Mouse (Mus musculus): ENCODE results near the gene Pygo2. TPM values are rescaled to one million over a fixed set of nuclear protein-coding genes. Genes with fewer than 3 reads are reported as not detected.
A peak's percentile ranks its signal among the peaks of the same experiment; 100 is the strongest.

The Pygo2 gene
- total and polyA plus RNA-seq, 3 experiments: 31.8 to 166 (median 44.5) TPM

GRCm38 (mm10) chr3:89456726-89457665 lies 27.0 kb downstream of the Pygo2 start:
- DNase-seq: peak; percentile 71

- DNase-seq: peak; percentile 48
These were observed 28.5 kb downstream of the Pygo2 start for GRCm38 (mm10) chr3:89458372-89458964.

GRCm38 (mm10) chr3:89458965-89459807 lies 29.2 kb downstream of the Pygo2 start:
- peak; percentile 92 for DNase-seq

GRCm38 (mm10) chr3:89468268-89468667 lies 38.3 kb downstream of the Pygo2 start:
- no peak for DNase-seq

GRCm38 (mm10) chr3:89472280-89472679 lies 42.3 kb downstream of the Pygo2 start:
- DNase-seq: no peak

- no peak for DNase-seq
These were observed 43.8 kb downstream of the Pygo2 start for GRCm38 (mm10) chr3:89473838-89474237.

- DNase-seq: no peak
These were observed 49.0 kb downstream of the Pygo2 start for GRCm38 (mm10) chr3:89479055-89479454.

- no peak for DNase-seq
These were observed 51.5 kb downstream of the Pygo2 start for GRCm38 (mm10) chr3:89481488-89481887.

GRCm38 (mm10) chr3:89482249-89482648 lies 52.2 kb downstream of the Pygo2 start:
- peak; percentile 15 for DNase-seq

Other genes with a start within 250 kb of the Pygo2 start
- 10 to 100 TPM; 15.2 to 16.3 TPM for gene Fam189b, start 247.1 kb upstream of the Pygo2 start, total RNA-seq (2021)
- 80.2 and 84.4 TPM in 2 replicates for gene Fam189b, start 247.1 kb upstream of the Pygo2 start, polyA plus RNA-seq (2012; rRNA removed)
- gene Gba, start 227.3 kb upstream of the Pygo2 start, total RNA-seq (2021): 10 to 100 TPM; 74.4 to 74.6 TPM
- 40.2 and 43.9 TPM in 2 replicates for gene Gba, start 227.3 kb upstream of the Pygo2 start, polyA plus RNA-seq (2012; rRNA removed)
- 10 to 100 TPM in 1 of 2 experiments, 1 to 10 TPM in 1; 8.9 to 10.1 TPM for gene Thbs3, start 215.0 kb upstream of the Pygo2 start, total RNA-seq (2021)
- gene Thbs3, start 215.0 kb upstream of the Pygo2 start, polyA plus RNA-seq (2012; rRNA removed): 10.1 and 10.2 TPM in 2 replicates
- gene Mtx1, start 203.1 kb upstream of the Pygo2 start, total RNA-seq (2021): 100 to 1,000 TPM; 150 to 174 TPM
- gene Mtx1, start 203.1 kb upstream of the Pygo2 start, polyA plus RNA-seq (2012; rRNA removed): 252 and 300 TPM in 2 replicates
- gene Muc1, start 201.2 kb upstream of the Pygo2 start, total RNA-seq (2021): under 1 TPM; 0.24 to 0.32 TPM
- gene Muc1, start 201.2 kb upstream of the Pygo2 start, polyA plus RNA-seq (2012; rRNA removed): 0.53 and 0.85 TPM in 2 replicates
- 100 to 1,000 TPM; 143 to 163 TPM for gene Krtcap2, start 184.2 kb upstream of the Pygo2 start, total RNA-seq (2021)
- 433 and 437 TPM in 2 replicates for gene Krtcap2, start 184.2 kb upstream of the Pygo2 start, polyA plus RNA-seq (2012; rRNA removed)
- 1 to 10 TPM; 1.9 to 2.3 TPM for gene Trim46, start 183.9 kb upstream of the Pygo2 start, total RNA-seq (2021)
- gene Trim46, start 183.9 kb upstream of the Pygo2 start, polyA plus RNA-seq (2012; rRNA removed): 6.0 and 9.1 TPM in 2 replicates
- gene Dpm3, start 170.9 kb upstream of the Pygo2 start, total RNA-seq (2021): 100 to 1,000 TPM; 134 to 150 TPM
- gene Dpm3, start 170.9 kb upstream of the Pygo2 start, polyA plus RNA-seq (2012; rRNA removed): 509 and 645 TPM in 2 replicates
- gene Slc50a1, start 159.6 kb upstream of the Pygo2 start, total RNA-seq (2021): 10 to 100 TPM; 49.9 to 54.7 TPM
- gene Slc50a1, start 159.6 kb upstream of the Pygo2 start, polyA plus RNA-seq (2012; rRNA removed): 153 TPM in 2 replicates
- gene Efna1, start 149.1 kb upstream of the Pygo2 start, total RNA-seq (2021): 10 to 100 TPM in 1 of 2 experiments, 1 to 10 TPM in 1; 8.0 to 16.6 TPM
- 17.5 and 24.0 TPM in 2 replicates for gene Efna1, start 149.1 kb upstream of the Pygo2 start, polyA plus RNA-seq (2012; rRNA removed)
- gene Efna3, start 107.2 kb upstream of the Pygo2 start, total RNA-seq (2021): under 1 TPM; 0.26 to 0.55 TPM
- gene Efna3, start 107.2 kb upstream of the Pygo2 start, polyA plus RNA-seq (2012; rRNA removed): 0.21 and 1.0 TPM in 2 replicates
- 1 to 10 TPM in 1 of 2 experiments, under 1 TPM in 1; 0.63 to 1.9 TPM for gene Efna4, start 92.2 kb upstream of the Pygo2 start, total RNA-seq (2021)
- gene Efna4, start 92.2 kb upstream of the Pygo2 start, polyA plus RNA-seq (2012; rRNA removed): 1.8 and 3.5 TPM in 2 replicates
- gene Adam15, start 80.2 kb upstream of the Pygo2 start, total RNA-seq (2021): 10 to 100 TPM; 56.1 to 87.5 TPM
- gene Adam15, start 80.2 kb upstream of the Pygo2 start, polyA plus RNA-seq (2012; rRNA removed): 142 and 182 TPM in 2 replicates
- gene Dcst2, start 68.2 kb upstream of the Pygo2 start, total RNA-seq (2021): 1 to 10 TPM in 1 of 2 experiments, under 1 TPM in 1; 0.40 to 1.3 TPM
- 0.61 and 1.2 TPM in 2 replicates for gene Dcst2, start 68.2 kb upstream of the Pygo2 start, polyA plus RNA-seq (2012; rRNA removed)
- under 1 TPM in 1 of 2 experiments, not detected in 1; 0.41 TPM for gene Dcst1, start 65.0 kb upstream of the Pygo2 start, total RNA-seq (2021)
- gene Dcst1, start 65.0 kb upstream of the Pygo2 start, polyA plus RNA-seq (2012; rRNA removed): 0.46 and 0.53 TPM in 2 replicates
- 100 to 1,000 TPM in 1 of 2 experiments, 10 to 100 TPM in 1; 84.0 to 102 TPM for gene Zbtb7b, start 35.4 kb upstream of the Pygo2 start, total RNA-seq (2021)
- gene Zbtb7b, start 35.4 kb upstream of the Pygo2 start, polyA plus RNA-seq (2012; rRNA removed): 117 and 121 TPM in 2 replicates
- gene Lenep, start 27.4 kb upstream of the Pygo2 start, total RNA-seq (2021): 1 to 10 TPM; 1.7 to 1.8 TPM
- gene Lenep, start 27.4 kb upstream of the Pygo2 start, polyA plus RNA-seq (2012; rRNA removed): 0.58 TPM in 1 of 2 replicates, not detected in the other
- gene Flad1, start 18.3 kb upstream of the Pygo2 start, total RNA-seq (2021): 10 to 100 TPM; 32.2 to 50.7 TPM
- gene Flad1, start 18.3 kb upstream of the Pygo2 start, polyA plus RNA-seq (2012; rRNA removed): 33.2 and 45.2 TPM in 2 replicates
- gene Cks1b, start 11.8 kb upstream of the Pygo2 start, total RNA-seq (2021): 10 to 100 TPM; 17.3 to 21.5 TPM
- 9.3 and 9.7 TPM in 2 replicates for gene Cks1b, start 11.8 kb upstream of the Pygo2 start, polyA plus RNA-seq (2012; rRNA removed)
- gene Shc1, start 11.8 kb upstream of the Pygo2 start, total RNA-seq (2021): 100 to 1,000 TPM in 1 of 2 experiments, 10 to 100 TPM in 1; 69.6 to 113 TPM
- 62.6 and 67.4 TPM in 2 replicates for gene Shc1, start 11.8 kb upstream of the Pygo2 start, polyA plus RNA-seq (2012; rRNA removed)
- gene Pbxip1, start 6.5 kb downstream of the Pygo2 start, total RNA-seq (2021): 10 to 100 TPM; 38.4 to 70.0 TPM
- gene Pbxip1, start 6.5 kb downstream of the Pygo2 start, polyA plus RNA-seq (2012; rRNA removed): 37.5 and 43.3 TPM in 2 replicates
- gene Pmvk, start 24.3 kb downstream of the Pygo2 start, total RNA-seq (2021): 10 to 100 TPM; 13.9 to 27.7 TPM
- gene Pmvk, start 24.3 kb downstream of the Pygo2 start, polyA plus RNA-seq (2012; rRNA removed): 19.4 and 21.5 TPM in 2 replicates
- gene Kcnn3, start 90.0 kb downstream of the Pygo2 start, total RNA-seq (2021): 1 to 10 TPM; 3.1 to 5.2 TPM
- 1.7 and 2.0 TPM in 2 replicates for gene Kcnn3, start 90.0 kb downstream of the Pygo2 start, polyA plus RNA-seq (2012; rRNA removed)